Mouse (Mus musculus): ENCODE measurements around the gene Parp2.
"Not testable (repeated sequence)": the region's sequence is repeated elsewhere in the genome, so short reads cannot be mapped to it uniquely, and the experiment has no call there.

The Parp2 gene

GRCm38 (mm10) chr14:50833964-50834363 lies 26.3 kb downstream of the Parp2 start:
- no peak for DNase-seq

- DNase-seq, result no peak
These were observed 26.8 kb downstream of the Parp2 start for GRCm38 (mm10) chr14:50834435-50834834.

GRCm38 (mm10) chr14:50837236-50837635 lies 29.6 kb downstream of the Parp2 start:
- DNase-seq, result peak in 1 of 2 experiments; percentile 58

- DNase-seq, result peak in 1 of 2 experiments; percentile 9
These were observed 48.1 kb downstream of the Parp2 start for GRCm38 (mm10) chr14:50855788-50856187.

GRCm38 (mm10) chr14:50862641-50863040 lies 55.0 kb downstream of the Parp2 start:
- no peak for DNase-seq

GRCm38 (mm10) chr14:50865005-50865404 lies 57.4 kb downstream of the Parp2 start:
- DNase-seq, result not testable (repeated sequence)

GRCm38 (mm10) chr14:50866966-50867365 lies 59.3 kb downstream of the Parp2 start:
- no peak for DNase-seq

- no peak for DNase-seq
These were observed 60.6 kb downstream of the Parp2 start for GRCm38 (mm10) chr14:50868211-50868610.

GRCm38 (mm10) chr14:50868656-50869055 lies 61.0 kb downstream of the Parp2 start:
- DNase-seq, result no peak

GRCm38 (mm10) chr14:50869889-50870804 lies 62.5 kb downstream of the Parp2 start, which contains the start of gene Tep1:
Gene Tep1 (minus strand): TSS chr14:50870560.
- DNase-seq, result peak; percentile 73 to 81

GRCm38 (mm10) chr14:50870805-50871143 lies 63.1 kb downstream of the Parp2 start:
- no peak for DNase-seq

All from kidney, postnatal 36 days (tissue).